Mouse (Mus musculus): Measurements from ENCODE around the gene Rnf157. TPM values are rescaled to one million over a fixed set of nuclear protein-coding genes. Genes with fewer than 3 reads are reported as not detected.

Rnf157 gene
- polyA plus RNA-seq, 2 experiments, result 17.3 to 20.1 TPM

DNA sequence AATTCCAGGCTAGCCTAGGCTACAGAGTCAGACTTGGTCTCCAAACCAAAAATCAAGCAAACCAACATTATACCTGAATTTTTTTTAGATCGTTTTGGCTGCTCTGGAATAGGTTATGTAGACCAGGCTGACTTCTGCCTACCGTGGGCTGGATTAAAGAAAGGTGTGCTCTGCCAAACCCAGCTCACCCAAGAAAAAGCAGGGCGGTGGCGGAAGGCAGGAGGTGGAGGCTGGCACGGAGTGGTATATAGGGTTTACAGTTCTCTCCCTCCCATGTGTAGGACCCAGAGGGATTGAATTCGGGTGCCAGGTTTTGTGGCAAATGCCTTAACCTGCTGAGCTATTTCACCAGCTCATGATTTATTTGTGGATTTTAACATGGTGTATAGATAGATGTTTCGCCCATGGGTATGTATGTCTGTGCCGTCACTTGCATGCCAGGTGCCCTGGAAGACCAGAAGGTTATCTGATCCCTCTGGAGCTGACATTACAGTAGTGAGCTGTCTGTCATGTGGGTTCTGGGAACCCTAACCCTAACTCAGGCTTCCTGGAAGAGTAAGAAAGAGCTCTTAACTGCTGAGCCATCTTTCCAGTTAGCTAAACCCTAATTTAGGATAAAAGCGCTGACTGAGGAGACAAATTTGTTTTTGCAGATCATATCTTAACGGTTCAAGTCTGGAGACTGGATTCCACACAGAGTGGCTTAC, 105.7 kb downstream of the Rnf157 start, which contains the start of gene Exoc7:
TSS of gene Exoc7 (minus strand) at position 215 of the 707 bp plus-strand sequence.
- TF ChIP-seq POLR2A (IDR thresholded peaks at IDR 0.05; ENCODE audit: borderline replicate concordance, extremely low read depth, insufficient read depth, insufficient read length), result no peak
- H3K27ac ChIP-seq (replicated peaks; ENCODE audit: low read depth, low read length), result no peak within 1 kb of the TSS

GRCm38 (mm10) chr11:116306126-116306982, 106.5 kb downstream of the Rnf157 start:
- H3K27ac ChIP-seq (replicated peaks; ENCODE audit: low read depth, low read length), result no peak overlapping the region
- peaks cover 10% of the 10 kb centered on the region for H3K4me1 ChIP-seq (ENCODE audit: control insufficient read depth, insufficient read depth, low read length)
- WGBS, result 1% methylated on average over 51 of the region's 53 CpGs
- ATAC-seq (ENCODE audit: low FRiP score, low read depth) (peak; percentile 92), DNase-seq (ENCODE audit: low spot score) (peak; percentile 91)
- H3K27me3 ChIP-seq (ENCODE audit: control insufficient read depth, insufficient read depth, low read length), result no peaks in the 10 kb centered on the region
- peak overlapping the region; percentile 89 for H3K4me2 ChIP-seq (replicated peaks; ENCODE audit: low read depth, low read length, severe bottlenecking)
- H3K9me3 ChIP-seq (ENCODE audit: control insufficient read depth, low read length), result no peaks in the 10 kb centered on the region
- H3K9ac ChIP-seq (ENCODE audit: low read depth, low read length, severe bottlenecking), result peak overlapping the region; percentile 70
- TF ChIP-seq POLR2A (IDR thresholded peaks at IDR 0.05; ENCODE audit: borderline replicate concordance, extremely low read depth, insufficient read depth, insufficient read length), result peak; percentile 70; the same call in 1 of the 2 replicates
- H3K36me3 ChIP-seq (ENCODE audit: control insufficient read depth, insufficient read depth, low read length), result peaks cover 35% of the 10 kb centered on the region
- H3K4me3 ChIP-seq (replicated peaks; ENCODE audit: low read length), result peak overlapping the region; percentile 77

More for the DNA sequence above, 105.7 kb downstream of the Rnf157 start, which contains the start of gene Exoc7:
- Histone ChIP-seq H3K4me1 (ENCODE audit: control insufficient read depth, insufficient read depth, low read length) (peaks cover 10% of the 10 kb centered on the region), H3K4me2 (replicated peaks; ENCODE audit: low read depth, low read length, severe bottlenecking) (peak within 1 kb of the TSS; percentile 89), H3K27me3 (ENCODE audit: control insufficient read depth, insufficient read depth, low read length) (no peaks in the 10 kb centered on the region), H3K36me3 (ENCODE audit: control insufficient read depth, insufficient read depth, low read length) (peaks cover 29% of the 10 kb centered on the region), H3K9ac (ENCODE audit: low read depth, low read length, severe bottlenecking) (peak within 1 kb of the TSS; percentile 70), H3K4me3 (replicated peaks; ENCODE audit: low read length) (peak within 1 kb of the TSS; percentile 77), H3K9me3 (ENCODE audit: control insufficient read depth, low read length) (no peaks in the 10 kb centered on the region)
- ATAC-seq (ENCODE audit: low FRiP score, low read depth) (no peak), DNase-seq (ENCODE audit: low spot score) (no peak)
- 85% methylated on average over 10 of the region's 10 CpGs for WGBS

DNA sequence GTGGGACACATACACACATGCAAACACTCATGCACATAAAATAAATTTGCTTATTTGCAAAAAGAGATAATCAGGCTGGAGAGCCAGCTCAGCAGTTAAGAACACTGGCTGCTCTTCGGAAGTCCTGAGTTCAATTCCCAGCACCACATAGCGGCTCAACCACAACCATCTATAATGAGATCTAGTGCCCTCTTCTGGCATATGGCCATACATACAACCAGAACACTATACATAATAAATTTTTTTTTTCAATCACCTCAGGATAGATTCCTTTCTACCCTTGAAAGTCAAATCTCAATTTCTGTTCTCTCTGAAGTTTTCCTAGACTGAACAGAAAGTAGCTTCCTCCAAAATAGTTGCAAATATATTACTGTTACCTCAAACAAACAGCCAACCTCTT, 107.4 kb downstream of the Rnf157 start:
- WGBS, result 95% methylated on average over 2 of the region's 2 CpGs
- TF ChIP-seq POLR2A (IDR thresholded peaks at IDR 0.05; ENCODE audit: borderline replicate concordance, extremely low read depth, insufficient read depth, insufficient read length), result no peak
- H3K27me3 ChIP-seq (ENCODE audit: control insufficient read depth, insufficient read depth, low read length), result no peaks in the 10 kb centered on the region
- peaks cover 44% of the 10 kb centered on the region for H3K36me3 ChIP-seq (ENCODE audit: control insufficient read depth, insufficient read depth, low read length)
- H3K4me2 ChIP-seq (replicated peaks; ENCODE audit: low read depth, low read length, severe bottlenecking), result peak overlapping the region; percentile 89
- H3K9me3 ChIP-seq (ENCODE audit: control insufficient read depth, low read length), result no peaks in the 10 kb centered on the region
- peaks cover 10% of the 10 kb centered on the region for H3K4me1 ChIP-seq (ENCODE audit: control insufficient read depth, insufficient read depth, low read length)
- no peak for DNase-seq (ENCODE audit: low spot score)
- H3K27ac ChIP-seq (replicated peaks; ENCODE audit: low read depth, low read length), result no peak overlapping the region
- no peak for ATAC-seq (ENCODE audit: low FRiP score, low read depth)
- H3K9ac ChIP-seq (ENCODE audit: low read depth, low read length, severe bottlenecking), result no peak overlapping the region
- H3K4me3 ChIP-seq (replicated peaks; ENCODE audit: low read length), result peak overlapping the region; percentile 77

DNA sequence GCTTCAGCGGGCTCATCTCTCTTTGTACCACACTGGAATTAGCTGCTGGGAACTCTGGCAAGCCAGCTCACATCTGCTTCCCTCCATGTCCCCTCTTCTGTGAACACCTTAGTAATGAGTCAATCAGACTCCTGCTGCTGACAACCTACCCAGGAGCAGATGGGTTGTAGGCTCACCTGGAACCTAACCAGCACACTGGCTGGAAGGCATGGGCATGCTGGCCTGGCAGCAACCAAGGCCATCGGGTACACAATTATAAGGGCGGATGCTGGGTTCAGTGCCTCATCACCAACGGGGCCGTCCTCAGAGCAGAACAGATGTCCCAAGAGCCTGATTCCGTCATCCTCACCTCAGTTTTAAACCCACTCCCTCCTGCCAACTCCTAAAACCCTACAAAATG, 114.2 kb downstream of the Rnf157 start:
- DNase-seq (ENCODE audit: low spot score), result no peak
- TF ChIP-seq POLR2A (IDR thresholded peaks at IDR 0.05; ENCODE audit: borderline replicate concordance, extremely low read depth, insufficient read depth, insufficient read length), result no peak
- Histone ChIP-seq H3K36me3 (ENCODE audit: control insufficient read depth, insufficient read depth, low read length) (peaks cover 93% of the 10 kb centered on the region), H3K9ac (ENCODE audit: low read depth, low read length, severe bottlenecking) (no peak overlapping the region), H3K4me2 (replicated peaks; ENCODE audit: low read depth, low read length, severe bottlenecking) (no peak overlapping the region), H3K27me3 (ENCODE audit: control insufficient read depth, insufficient read depth, low read length) (no peaks in the 10 kb centered on the region), H3K4me3 (replicated peaks; ENCODE audit: low read length) (no peak overlapping the region), H3K9me3 (ENCODE audit: control insufficient read depth, low read length) (no peaks in the 10 kb centered on the region), H3K27ac (replicated peaks; ENCODE audit: low read depth, low read length) (no peak overlapping the region), H3K4me1 (ENCODE audit: control insufficient read depth, insufficient read depth, low read length) (no peaks in the 10 kb centered on the region)
- no peak for ATAC-seq (ENCODE audit: low FRiP score, low read depth)
- WGBS, result 92% methylated on average over 6 of the region's 6 CpGs

GRCm38 (mm10) chr11:116298221-116298620, 114.6 kb downstream of the Rnf157 start:
- H3K36me3 ChIP-seq (ENCODE audit: control insufficient read depth, insufficient read depth, low read length), result peaks cover 90% of the 10 kb centered on the region
- H3K4me1 ChIP-seq (ENCODE audit: control insufficient read depth, insufficient read depth, low read length), result no peaks in the 10 kb centered on the region
- ATAC-seq (ENCODE audit: low FRiP score, low read depth), result no peak

More at GRCm38 (mm10) chr11:116298221-116298620, 114.6 kb downstream of the Rnf157 start:
- WGBS, result 83% methylated on average over 11 of the region's 11 CpGs
- Histone ChIP-seq H3K9me3 (ENCODE audit: control insufficient read depth, low read length) (no peaks in the 10 kb centered on the region), H3K4me2 (replicated peaks; ENCODE audit: low read depth, low read length, severe bottlenecking) (no peak overlapping the region), H3K4me3 (replicated peaks; ENCODE audit: low read length) (no peak overlapping the region), H3K9ac (ENCODE audit: low read depth, low read length, severe bottlenecking) (no peak overlapping the region), H3K27me3 (ENCODE audit: control insufficient read depth, insufficient read depth, low read length) (no peaks in the 10 kb centered on the region), H3K27ac (replicated peaks; ENCODE audit: low read depth, low read length) (no peak overlapping the region)
- TF ChIP-seq POLR2A (IDR thresholded peaks at IDR 0.05; ENCODE audit: borderline replicate concordance, extremely low read depth, insufficient read depth, insufficient read length), result no peak
- no peak for DNase-seq (ENCODE audit: low spot score)
